Mouse (Mus musculus) natural killer cell, adult 2 months (primary cell): Measurements from ENCODE around the gene Pex7.

Experiments
- DNase-seq, 2 experiments: peaks; one replicate each; pipeline ENCODE4 v3.0.0; 2022; ENCODE audit warnings: low spot score in 2 of 2

Gene Pex7

GRCm38 (mm10) chr10:19877257-19877656 is 30.2 kb downstream of the Pex7 start:
- no peak for DNase-seq

DNA sequence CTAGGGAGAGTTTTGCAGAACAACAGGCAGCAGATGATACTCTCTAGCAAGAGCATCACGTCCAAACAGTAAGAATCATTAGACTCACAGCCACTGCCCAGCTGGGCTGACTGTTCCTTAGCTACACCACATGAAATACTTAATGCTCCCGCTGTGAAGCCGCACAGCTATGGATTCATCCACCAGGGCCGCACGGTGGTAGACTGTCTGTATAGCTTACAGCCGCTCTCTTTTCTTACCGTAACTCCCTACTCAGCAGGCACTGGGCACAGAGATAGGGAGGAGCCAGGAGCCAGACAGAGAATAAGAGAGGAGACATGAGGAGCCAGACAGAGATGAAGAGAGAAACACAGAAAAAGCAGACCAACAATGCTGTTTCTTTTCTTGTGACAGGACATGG is 30.8 kb downstream of the Pex7 start:
- no peak for DNase-seq

GRCm38 (mm10) chr10:19875346-19875745 is 32.1 kb downstream of the Pex7 start:
- no peak for DNase-seq

GRCm38 (mm10) chr10:19855597-19856306 is 51.7 kb downstream of the Pex7 start:
- DNase-seq: no peak

DNA sequence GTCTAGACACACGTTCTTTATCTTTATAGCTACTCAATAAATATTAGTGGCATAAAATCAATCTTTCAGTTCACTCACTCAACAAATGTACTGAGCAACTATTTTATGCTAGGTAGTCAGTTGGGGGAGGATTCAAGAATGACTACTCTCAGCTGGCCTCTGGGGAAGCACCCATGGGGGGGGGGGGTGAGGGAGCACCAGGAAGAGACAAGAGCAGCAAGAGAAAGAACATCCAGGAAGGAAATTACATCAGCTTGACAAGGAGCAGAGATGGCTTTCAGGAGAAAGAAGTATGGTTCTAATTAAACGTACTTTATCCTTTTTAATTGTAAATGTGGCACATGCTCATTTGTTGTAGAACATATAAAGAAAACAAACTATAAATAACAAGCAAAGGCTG is 53.9 kb downstream of the Pex7 start:
- DNase-seq: no peak

- no peak for DNase-seq
Observed at GRCm38 (mm10) chr10:19852776-19853175, 54.7 kb downstream of the Pex7 start.

DNA sequence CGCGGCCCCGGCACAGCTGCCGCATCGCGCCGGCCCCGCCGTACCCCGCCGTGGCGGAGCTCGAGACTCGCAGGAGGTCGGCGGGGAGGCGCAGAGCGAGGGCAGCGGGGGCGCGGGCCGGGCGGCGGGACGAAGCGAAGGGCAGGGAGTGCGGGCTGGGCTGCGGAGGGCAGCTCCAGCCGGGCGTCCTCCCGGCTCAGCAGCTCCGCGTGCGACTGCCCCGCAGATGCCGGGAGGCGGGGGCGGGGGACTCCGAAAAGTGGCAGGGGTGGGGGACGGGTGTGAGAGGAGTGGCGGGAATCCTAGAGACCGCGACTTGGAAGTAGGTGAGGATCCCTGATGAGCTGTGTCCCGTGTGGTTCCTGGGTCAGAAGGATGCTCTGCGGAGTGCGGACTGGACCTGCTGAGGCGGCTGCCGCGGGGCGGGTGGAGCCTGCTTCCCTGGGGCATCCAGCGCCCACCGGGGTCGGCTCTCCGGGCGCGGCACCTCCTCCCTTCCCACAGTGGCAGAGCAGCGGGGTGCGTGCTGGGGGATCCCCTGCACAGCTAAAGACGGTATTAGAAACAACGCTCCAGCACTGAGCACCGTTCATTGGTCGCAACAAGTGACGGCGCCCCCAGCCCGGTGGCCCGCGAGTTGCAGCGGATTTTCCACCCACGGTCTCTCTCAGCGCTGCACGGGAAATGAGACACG is 56.3 kb downstream of the Pex7 start, which contains the start of gene Slc35d3:
Slc35d3 (minus strand) TSS at position 462 of the 694 bp plus-strand sequence.
- peak; percentile 30 to 54 for DNase-seq

DNA sequence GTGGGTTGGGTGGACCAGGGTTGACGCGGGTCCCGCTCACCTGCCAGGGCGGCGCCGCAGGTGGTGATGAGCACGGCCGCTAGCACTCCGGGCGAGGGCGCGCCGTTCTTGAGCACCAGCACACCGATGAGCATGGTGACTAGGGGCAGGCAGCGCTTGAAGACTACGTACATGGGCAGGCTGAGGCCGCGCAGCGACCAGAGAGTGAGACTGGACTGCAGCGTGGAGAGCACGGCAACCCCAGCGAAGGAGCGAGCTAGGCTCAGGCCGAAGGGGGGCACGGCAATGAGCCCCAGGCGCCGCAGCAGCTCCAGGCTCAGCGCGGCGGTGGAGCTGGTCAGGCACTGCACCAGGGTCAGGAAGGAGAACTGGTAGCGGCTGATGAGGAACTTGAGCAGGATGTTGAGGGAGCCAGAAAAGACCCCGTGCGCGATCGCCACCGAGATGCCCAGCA is 56.9 kb downstream of the Pex7 start:
- no peak for DNase-seq

DNA sequence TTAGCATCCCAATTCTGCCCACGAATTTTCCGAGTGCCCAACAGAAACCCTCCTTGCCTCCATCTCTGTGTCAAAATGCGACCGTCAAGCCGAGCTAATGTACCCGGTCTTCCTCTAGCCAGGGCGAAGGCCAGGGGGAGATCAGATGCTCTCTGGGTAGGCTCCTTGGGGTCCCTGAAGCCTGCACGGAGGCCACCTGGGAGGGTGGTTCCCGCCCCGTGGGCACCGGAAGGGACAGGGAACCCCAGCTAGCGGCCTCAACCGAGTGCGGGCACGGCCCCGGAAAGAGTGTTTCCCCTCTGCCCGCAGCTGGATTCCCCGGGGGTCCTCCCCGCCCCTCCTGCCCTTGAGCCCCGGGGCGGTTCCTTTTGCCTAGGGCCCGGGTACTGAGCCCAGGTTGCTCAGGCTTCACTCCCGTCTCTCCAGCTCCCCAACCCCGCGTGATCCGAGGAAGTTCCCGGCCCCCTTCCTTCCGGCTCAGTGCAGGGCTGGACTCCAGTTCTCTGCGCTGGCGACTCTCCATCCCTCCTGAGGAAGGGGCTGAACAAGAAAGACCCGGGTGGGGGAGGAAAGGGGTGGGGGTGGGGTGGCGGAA is 57.6 kb downstream of the Pex7 start:
- DNase-seq: peak in 1 of 2 experiments; percentile 14

GRCm38 (mm10) chr10:19848928-19849770 is 58.3 kb downstream of the Pex7 start:
- no peak for DNase-seq

- DNase-seq: no peak
Observed at GRCm38 (mm10) chr10:19839836-19840235, 67.7 kb downstream of the Pex7 start.

GRCm38 (mm10) chr10:19835887-19836710 is 71.4 kb downstream of the Pex7 start:
- DNase-seq: no peak

GRCm38 (mm10) chr10:19834222-19834621 is 73.3 kb downstream of the Pex7 start:
- no peak for DNase-seq

DNA sequence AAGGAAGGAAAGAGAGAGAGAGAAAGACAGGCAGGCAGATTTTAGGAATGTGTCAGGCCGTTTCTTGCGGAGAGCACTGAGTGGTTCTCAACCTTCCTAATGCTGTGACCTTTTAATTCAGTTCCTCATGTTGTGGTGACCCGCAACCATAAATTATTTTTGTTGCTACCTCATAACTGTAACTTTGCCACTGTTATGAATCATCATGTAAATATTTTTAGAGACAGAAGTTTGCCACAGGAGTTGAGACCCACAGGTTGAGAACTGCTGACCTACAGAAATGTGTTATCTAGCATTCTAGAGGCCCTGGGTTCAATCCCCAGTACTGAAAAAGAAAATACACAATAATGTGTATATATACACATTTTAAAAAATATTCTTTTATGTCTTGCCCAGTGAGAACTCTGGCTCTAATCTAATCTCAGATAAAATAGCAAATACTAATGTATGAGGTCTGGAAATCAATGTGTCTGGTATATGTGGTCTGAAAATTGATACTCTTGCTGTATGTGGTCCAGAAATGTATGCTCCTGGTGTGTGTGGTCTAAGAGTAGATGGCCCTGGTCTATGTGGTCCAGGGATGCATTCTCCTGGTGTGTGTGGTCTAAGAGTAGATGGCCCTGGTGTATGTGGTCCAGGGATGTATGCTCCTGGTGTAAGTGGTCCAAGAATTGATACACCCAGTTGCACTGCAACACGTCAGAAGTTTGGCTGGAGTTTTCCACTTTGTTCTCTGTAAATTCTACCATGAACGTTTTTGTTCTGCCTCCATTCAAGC is 76.2 kb downstream of the Pex7 start:
- no peak for DNase-seq

DNA sequence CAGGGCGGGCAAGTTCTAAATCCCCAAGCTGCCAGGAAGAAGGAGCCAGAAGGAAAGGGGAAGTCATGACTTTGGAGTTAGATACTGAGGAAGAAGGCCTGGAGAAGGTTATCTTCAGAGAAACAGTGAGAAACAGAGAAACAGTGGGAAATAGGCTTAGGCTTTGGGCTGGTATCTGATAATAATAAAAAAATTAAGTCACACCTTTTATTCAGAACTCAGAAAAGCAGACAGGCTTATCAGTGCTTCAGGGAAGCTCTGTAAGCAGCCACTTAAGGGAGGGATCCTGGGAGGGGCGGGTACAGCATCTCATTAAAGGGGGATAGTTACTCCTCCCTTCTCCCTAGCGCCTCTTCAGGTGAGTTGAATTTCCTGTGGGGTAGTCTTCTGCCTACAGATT is 86.5 kb downstream of the Pex7 start:
- DNase-seq: no peak

- no peak for DNase-seq
Observed at GRCm38 (mm10) chr10:19818723-19819355, 88.7 kb downstream of the Pex7 start.

DNA sequence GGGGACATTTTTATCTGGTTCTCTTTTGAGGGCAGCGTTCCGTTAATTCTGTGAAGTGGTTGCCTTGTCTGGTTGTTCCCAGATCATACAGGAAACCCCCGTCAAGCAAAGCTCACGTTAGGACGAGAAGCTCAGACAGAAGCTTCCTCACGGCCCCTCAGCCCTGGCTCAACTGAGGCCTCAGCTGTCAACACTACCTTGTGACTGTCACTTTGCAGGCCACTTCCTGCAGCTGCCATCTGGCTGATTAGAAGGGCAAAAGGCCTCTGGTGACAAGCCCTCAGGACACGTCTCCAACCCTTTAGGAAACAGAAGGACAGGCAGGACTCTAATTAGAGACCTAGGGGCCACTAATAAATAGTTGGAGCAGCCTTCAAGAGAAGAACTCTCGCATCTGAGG is 92.1 kb downstream of the Pex7 start:
- peak; percentile 31 to 41 for DNase-seq

DNA sequence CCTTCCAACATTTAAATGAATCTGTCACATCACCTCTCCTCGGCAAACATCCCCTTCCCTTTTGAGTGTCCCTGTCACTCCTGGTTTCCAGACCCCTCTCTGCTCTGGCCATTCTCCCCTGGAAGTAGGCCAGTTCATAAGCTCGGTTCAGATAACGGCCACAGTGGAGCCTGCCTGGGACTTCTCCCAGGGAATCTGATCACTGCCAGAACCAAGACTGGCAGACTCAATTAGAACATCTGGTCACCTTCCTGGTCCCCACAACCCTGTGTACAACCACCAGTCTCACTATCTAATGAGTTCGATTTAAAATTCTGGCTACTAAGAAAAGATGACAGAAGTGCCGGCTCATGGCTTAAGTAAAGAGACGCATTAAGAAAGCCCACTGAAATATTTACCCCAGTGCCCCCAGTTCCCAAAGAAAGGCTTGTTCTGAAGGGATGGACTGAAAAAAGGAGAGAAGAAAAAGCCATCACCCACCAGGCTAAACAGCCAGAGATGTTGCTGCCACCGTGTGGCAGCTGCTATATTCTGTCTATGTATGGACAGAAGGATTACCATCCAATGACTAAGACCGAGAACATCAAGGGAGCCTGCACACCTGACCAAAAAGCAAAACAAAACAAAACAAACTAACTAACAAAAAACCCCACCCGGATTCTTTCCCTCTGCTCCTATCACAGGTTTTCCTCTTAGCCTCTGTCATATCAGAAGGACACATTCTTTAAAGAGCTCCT is 95.9 kb downstream of the Pex7 start:
- peak in 1 of 2 experiments; percentile 16 for DNase-seq

- no peak for DNase-seq
Observed at GRCm38 (mm10) chr10:19804763-19805162, 102.7 kb downstream of the Pex7 start.
